Mouse (Mus musculus) embryonic facial prominence, embryonic 11.5 days (tissue): ENCODE measurements around the gene Faap100. TPM values are rescaled to one million over a fixed set of nuclear protein-coding genes. Genes with fewer than 3 reads are reported as not detected.
"Not testable (repeated sequence)": the region's sequence is repeated elsewhere in the genome, so short reads cannot be mapped to it uniquely, and the experiment has no call there.

ENCODE experiments used
- ATAC-seq: fragments of 200-750 bp; cut with Nextera tagmentation; replicated peaks from 2 replicates; pipeline ENCODE4 v1.8.0; 2017; ENCODE audit warnings: low read depth; ENCODE audit not compliant: insufficient number of reproducible peaks, low FRiP score, low TSS enrichment
- DNase-seq: peaks from one replicate; pipeline ENCODE4 v3.0.0-alpha.2; 2015; ENCODE audit warnings: low spot score
- H3K27ac ChIP-seq: fragments of 300-500 bp; sonication (generic); replicated peaks from 2 replicates; pipeline ENCODE4 v1.5.1; 2014; ENCODE audit warnings: mild to moderate bottlenecking, low read depth, low read length, control low read depth
- H3K27me3 ChIP-seq: fragments of 300-500 bp; sonication (generic); 2 replicates; pipeline ENCODE4 v1.6.1; 2014; ENCODE audit warnings: mild to moderate bottlenecking, low read length, moderate library complexity, mixed read lengths; ENCODE audit not compliant: control insufficient read depth, insufficient read depth
- H3K36me3 ChIP-seq: fragments of 300-500 bp; sonication (generic); replicated peaks from 2 replicates; pipeline ENCODE4 v1.6.1; 2014; ENCODE audit warnings: low read depth, mild to moderate bottlenecking, low read length, moderate library complexity, mixed read lengths; ENCODE audit not compliant: control insufficient read depth, insufficient read depth
- H3K4me1 ChIP-seq: fragments of 300-500 bp; sonication (generic); 2 replicates; pipeline ENCODE4 v1.6.1; 2014; ENCODE audit warnings: low read length, mixed read lengths; ENCODE audit not compliant: control insufficient read depth, insufficient read depth
- H3K4me2 ChIP-seq: fragments of 300-500 bp; sonication (generic); 2 replicates; pipeline ENCODE4 v1.6.1; 2014; ENCODE audit warnings: low read depth, mild to moderate bottlenecking, control low read depth, low read length, moderate library complexity
- H3K4me3 ChIP-seq: fragments of 300-500 bp; sonication (generic); 2 replicates; pipeline ENCODE4 v1.5.1; 2014; ENCODE audit warnings: low read depth, low read length, control low read depth
- H3K9ac ChIP-seq: fragments of 300-500 bp; sonication (generic); replicated peaks from 2 replicates; pipeline ENCODE4 v1.6.1; 2014; ENCODE audit warnings: mild to moderate bottlenecking, control low read depth, low read length
- H3K9me3 ChIP-seq: fragments of 300-500 bp; sonication (generic); replicated peaks from 2 replicates; pipeline ENCODE4 v1.6.1; 2016; ENCODE audit warnings: mild to moderate bottlenecking, low read length, inconsistent platforms, mixed read lengths; ENCODE audit not compliant: control insufficient read depth
- WGBS: fragments of 180-500 bp; shearing (Covaris S2); extraction: QIAGEN DNeasy Blood & Tissue Kit; methylation state at CpG from one replicate; pipeline ENCODE4 v1.1.7; 2014; 5-methylcytosine and 5-hydroxymethylcytosine counted together
- polyA plus RNA-seq: library from polyadenylated mRNA; unstranded; fragments of >200 nt; fragmentation: Nextera tagmentation; extraction: Ambion mirVana; gene quantifications from 2 replicates; pipeline ENCODE4 v1.2.1, GENCODE M21; 2014

Faap100 gene
- polyA plus RNA-seq, 1 experiment from 2014 or later, result 20.5 TPM

- Histone ChIP-seq H3K36me3 (peaks cover 2% of the 10 kb centered on the region; the same call in 1 of the 2 replicates), H3K9ac (peak within 1 kb of the TSS; percentile 100), H3K27me3 (no peaks in the 10 kb centered on the region), H3K4me3 (peak within 1 kb of the TSS; percentile 100), H3K4me1 (peaks cover 7% of the 10 kb centered on the region; the same call in 1 of the 2 replicates), H3K27ac (peak within 1 kb of the TSS; percentile 99), H3K4me2 (peak within 1 kb of the TSS; percentile 94), H3K9me3 (no peaks in the 10 kb centered on the region)
- WGBS, result 2% methylated on average over 84 of the region's 103 CpGs
- DNase-seq (peak; percentile 95), ATAC-seq (peak; percentile 44)
These were observed 30.5 kb downstream of the Faap100 start, which contains the start of gene Actg1 for GRCm38 (mm10) chr11:120347791-120348683. Gene Actg1, minus strand, starts transcription at chr11:120348542.

GRCm38 (mm10) chr11:120347301-120347700, 31.3 kb downstream of the Faap100 start:
- Histone ChIP-seq H3K9ac (peak overlapping the region; percentile 100), H3K27me3 (no peaks in the 10 kb centered on the region), H3K36me3 (peaks cover 2% of the 10 kb centered on the region; the same call in 1 of the 2 replicates), H3K4me2 (peak overlapping the region; percentile 60), H3K9me3 (no peaks in the 10 kb centered on the region), H3K27ac (no peak overlapping the region), H3K4me3 (peak overlapping the region; percentile 100), H3K4me1 (peaks cover 7% of the 10 kb centered on the region; the same call in 1 of the 2 replicates)
- 7% methylated on average over 10 of the region's 10 CpGs for WGBS
- DNase-seq (no peak), ATAC-seq (no peak)

- H3K9me3 ChIP-seq, H3K36me3 ChIP-seq, ATAC-seq, H3K27me3 ChIP-seq, H3K4me1 ChIP-seq, H3K27ac ChIP-seq, DNase-seq: not testable (repeated sequence)
- Histone ChIP-seq H3K4me2 (peak overlapping the region; percentile 73), H3K9ac (peak overlapping the region; percentile 46), H3K4me3 (peak overlapping the region; percentile 44)
- WGBS, result 70% methylated on average over 10 of the region's 13 CpGs
These were observed 32.1 kb downstream of the Faap100 start for GRCm38 (mm10) chr11:120346383-120347034.

- Histone ChIP-seq H3K4me1 (0 out of 2 replicates have a peak, but pooled peaks cover 3% of the 10 kb centered on the region), H3K27ac (no peak overlapping the region), H3K4me2 (peak overlapping the region; percentile 11; the same call in 1 of the 2 replicates), H3K9me3 (no peaks in the 10 kb centered on the region), H3K36me3 (peaks cover 2% of the 10 kb centered on the region; the same call in 1 of the 2 replicates), H3K4me3 (0 out of 2 replicates have a peak overlapping the region, but pooled peaks have one; percentile 12), H3K27me3 (no peaks in the 10 kb centered on the region), H3K9ac (no peak overlapping the region)
- WGBS, result 38% methylated on average over 1 of the region's 1 CpGs
- DNase-seq (peak; percentile 36), ATAC-seq (no peak)
These were observed 33.4 kb downstream of the Faap100 start for GRCm38 (mm10) chr11:120345067-120345681.

GRCm38 (mm10) chr11:120344310-120344920, 34.1 kb downstream of the Faap100 start:
- ATAC-seq, result no peak
- H3K27me3 ChIP-seq, result no peaks in the 10 kb centered on the region
- no peak overlapping the region for H3K27ac ChIP-seq
- no peak overlapping the region for H3K4me3 ChIP-seq
- WGBS, result 61% methylated on average over 5 of the region's 5 CpGs
- peak; percentile 39 for DNase-seq
- no peaks in the 10 kb centered on the region for H3K9me3 ChIP-seq
- no peak overlapping the region for H3K4me2 ChIP-seq
- H3K4me1 ChIP-seq, result 0 out of 2 replicates have a peak, but pooled peaks cover under 1% of the 10 kb centered on the region
- H3K36me3 ChIP-seq, result peaks cover 2% of the 10 kb centered on the region; the same call in 1 of the 2 replicates
- no peak overlapping the region for H3K9ac ChIP-seq

GRCm38 (mm10) chr11:120343519-120344309, 34.9 kb downstream of the Faap100 start:
- no peak overlapping the region for H3K9ac ChIP-seq
- H3K27me3 ChIP-seq, result no peaks in the 10 kb centered on the region
- peak; percentile 37 for DNase-seq
- no peak overlapping the region for H3K27ac ChIP-seq
- 79% methylated on average over 5 of the region's 5 CpGs for WGBS
- no peaks in the 10 kb centered on the region for H3K4me1 ChIP-seq
- H3K4me3 ChIP-seq, result no peak overlapping the region
- ATAC-seq, result no peak
- no peak overlapping the region for H3K4me2 ChIP-seq
- H3K9me3 ChIP-seq, result no peaks in the 10 kb centered on the region
- peaks cover 2% of the 10 kb centered on the region; the same call in 1 of the 2 replicates for H3K36me3 ChIP-seq

GRCm38 (mm10) chr11:120342656-120343160, 35.9 kb downstream of the Faap100 start:
- Histone ChIP-seq H3K27me3 (no peaks in the 10 kb centered on the region), H3K9me3 (no peaks in the 10 kb centered on the region), H3K4me1 (no peaks in the 10 kb centered on the region), H3K4me2 (no peak overlapping the region), H3K4me3 (no peak overlapping the region), H3K9ac (no peak overlapping the region), H3K36me3 (peaks cover 2% of the 10 kb centered on the region; the same call in 1 of the 2 replicates), H3K27ac (no peak overlapping the region)
- ATAC-seq, result no peak
- DNase-seq, result no peak
- WGBS, result 90% methylated on average over 5 of the region's 5 CpGs
